Mouse (Mus musculus): ENCODE data around the gene Pcnx3.
"Not testable (repeated sequence)": the region's sequence is repeated elsewhere in the genome, so short reads cannot be mapped to it uniquely, and the experiment has no call there.

Gene Pcnx3

GRCm38 (mm10) chr19:5713255-5713654 is 24.5 kb upstream of the Pcnx3 start:
- no peak for DNase-seq (ENCODE audit: low spot score)

- no peak for DNase-seq (ENCODE audit: low spot score)
These were observed 23.3 kb upstream of the Pcnx3 start for GRCm38 (mm10) chr19:5711907-5712460.

GRCm38 (mm10) chr19:5711218-5711617 is 22.5 kb upstream of the Pcnx3 start:
- DNase-seq (ENCODE audit: low spot score): no peak

- DNase-seq (ENCODE audit: low spot score): no peak
These were observed 21.9 kb upstream of the Pcnx3 start for GRCm38 (mm10) chr19:5710581-5710980.

- no peak for DNase-seq (ENCODE audit: low spot score)
These were observed 21.4 kb upstream of the Pcnx3 start for GRCm38 (mm10) chr19:5710068-5710467.

GRCm38 (mm10) chr19:5704801-5705571 is 16.3 kb upstream of the Pcnx3 start:
- no peak for DNase-seq (ENCODE audit: low spot score)

GRCm38 (mm10) chr19:5704163-5704800 is 15.6 kb upstream of the Pcnx3 start, which contains the start of gene Kcnk7:
Kcnk7 (plus strand) TSS chr19:5704367.
- no peak for DNase-seq (ENCODE audit: low spot score)

GRCm38 (mm10) chr19:5695849-5696462 is 7.2 kb upstream of the Pcnx3 start:
- no peak for DNase-seq (ENCODE audit: low spot score)

GRCm38 (mm10) chr19:5693801-5694200 is 5.1 kb upstream of the Pcnx3 start:
- no peak for DNase-seq (ENCODE audit: low spot score)

GRCm38 (mm10) chr19:5692913-5693396 is 4.2 kb upstream of the Pcnx3 start:
- no peak for DNase-seq (ENCODE audit: low spot score)

- DNase-seq (ENCODE audit: low spot score): no peak
These were observed 3.6 kb upstream of the Pcnx3 start for GRCm38 (mm10) chr19:5692086-5692912.

- no peak for DNase-seq (ENCODE audit: low spot score)
These were observed 2.9 kb upstream of the Pcnx3 start for GRCm38 (mm10) chr19:5691601-5692000.

GRCm38 (mm10) chr19:5690343-5690735 is 1.6 kb upstream of the Pcnx3 start:
- DNase-seq (ENCODE audit: low spot score): no peak

GRCm38 (mm10) chr19:5689565-5690342 is 1.0 kb upstream of the Pcnx3 start:
- DNase-seq (ENCODE audit: low spot score): peak; percentile 74

GRCm38 (mm10) chr19:5689088-5689428 is 350 bp upstream of the Pcnx3 start:
- DNase-seq (ENCODE audit: low spot score): no peak

GRCm38 (mm10) chr19:5687738-5688137 is 970 bp downstream of the Pcnx3 start:
- DNase-seq (ENCODE audit: low spot score): no peak

- DNase-seq (ENCODE audit: low spot score): not testable (repeated sequence)
These were observed 1.8 kb downstream of the Pcnx3 start for GRCm38 (mm10) chr19:5686954-5687353.

- no peak for DNase-seq (ENCODE audit: low spot score)
These were observed 2.3 kb downstream of the Pcnx3 start for GRCm38 (mm10) chr19:5686437-5686836.

- DNase-seq (ENCODE audit: low spot score): no peak
These were observed 2.8 kb downstream of the Pcnx3 start for GRCm38 (mm10) chr19:5685861-5686260.

GRCm38 (mm10) chr19:5685431-5685830 is 3.3 kb downstream of the Pcnx3 start:
- no peak for DNase-seq (ENCODE audit: low spot score)

GRCm38 (mm10) chr19:5684985-5685384 is 3.7 kb downstream of the Pcnx3 start:
- no peak for DNase-seq (ENCODE audit: low spot score)
